Mouse (Mus musculus): ENCODE measurements around the gene Plk3. TPM values are rescaled to one million over a fixed set of nuclear protein-coding genes. Genes with fewer than 3 reads are reported as not detected.
"Not testable (repeated sequence)": the region's sequence is repeated elsewhere in the genome, so short reads cannot be mapped to it uniquely, and the experiment has no call there.

The Plk3 gene
- 3.2 and 3.3 TPM in 2 replicates for polyA plus RNA-seq (2015; fragmentation: Nextera tagmentation; extraction: Ambion mirVana)

DNA sequence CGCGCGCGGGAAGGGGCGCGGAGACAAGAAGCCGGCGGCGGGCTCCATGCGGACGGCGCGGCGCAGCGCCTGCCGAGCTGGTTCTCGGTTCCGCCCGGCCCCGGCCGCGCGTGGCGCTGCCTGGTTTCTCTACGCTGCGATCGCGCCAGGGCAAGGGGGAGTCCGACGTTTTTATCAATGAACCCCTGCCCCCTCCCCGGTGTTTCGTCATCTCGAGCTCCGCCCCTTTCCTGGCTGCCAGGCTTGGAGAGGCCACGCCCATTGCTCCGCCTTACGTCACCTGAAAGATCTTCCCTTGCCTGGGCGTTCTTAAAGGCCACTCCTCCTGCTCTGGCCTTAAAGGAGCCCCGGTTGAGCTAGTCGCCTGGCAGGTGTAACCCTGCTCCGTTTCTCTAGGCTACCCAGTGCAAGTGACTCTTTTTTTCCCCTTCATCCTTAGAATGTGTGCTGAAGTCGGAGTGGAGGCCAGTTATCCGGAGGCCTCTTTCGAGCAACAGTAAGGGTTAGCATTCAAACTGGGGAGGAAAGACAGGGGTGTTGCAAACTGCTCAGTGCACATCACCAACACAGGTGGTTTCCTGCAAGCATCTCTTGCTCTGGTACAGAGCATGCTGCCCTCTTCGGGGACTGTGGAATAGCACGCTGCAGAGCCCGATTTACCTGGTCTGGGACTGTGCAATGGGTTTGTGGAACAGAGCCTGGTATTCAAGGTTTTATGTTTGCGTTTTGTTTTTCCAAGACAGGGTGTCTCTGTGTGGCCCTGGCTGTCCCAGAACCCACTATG lies at the start of gene Plk3:
TSS of gene Plk3 (minus strand) at position 147 of the 784 bp plus-strand sequence.
- Histone ChIP-seq H3K9me3 (no peaks in the 10 kb centered on the region), H3K9ac (peak within 1 kb of the TSS; percentile 84), H3K4me3 (peak within 1 kb of the TSS; percentile 76), H3K27me3 (peaks cover 30% of the 10 kb centered on the region), H3K36me3 (peaks cover 7% of the 10 kb centered on the region; the same call in 1 of the 2 replicates), H3K27ac (no peak within 1 kb of the TSS), H3K4me1 (peaks cover 15% of the 10 kb centered on the region), H3K4me2 (peak within 1 kb of the TSS; percentile 97)
- WGBS: 2% methylated on average over 39 of the region's 48 CpGs
- ATAC-seq (ENCODE audit: insufficient number of reproducible peaks, insufficient read depth, low FRiP score, low TSS enrichment, low read depth): peak; percentile 82

GRCm38 (mm10) chr4:117182759-117183096 lies 49.0 kb upstream of the Plk3 start:
- Histone ChIP-seq H3K4me2 (peak overlapping the region; percentile 89), H3K36me3 (peaks cover 23% of the 10 kb centered on the region), H3K9ac (peak overlapping the region; percentile 76), H3K4me3 (peak overlapping the region; percentile 73), H3K4me1 (peaks cover 12% of the 10 kb centered on the region), H3K27ac (peak overlapping the region; percentile 81)
- H3K9me3 ChIP-seq; ATAC-seq (ENCODE audit: insufficient number of reproducible peaks, insufficient read depth, low FRiP score, low TSS enrichment, low read depth); H3K27me3 ChIP-seq: not testable (repeated sequence)
- WGBS: 11% methylated on average over 9 of the region's 9 CpGs

DNA sequence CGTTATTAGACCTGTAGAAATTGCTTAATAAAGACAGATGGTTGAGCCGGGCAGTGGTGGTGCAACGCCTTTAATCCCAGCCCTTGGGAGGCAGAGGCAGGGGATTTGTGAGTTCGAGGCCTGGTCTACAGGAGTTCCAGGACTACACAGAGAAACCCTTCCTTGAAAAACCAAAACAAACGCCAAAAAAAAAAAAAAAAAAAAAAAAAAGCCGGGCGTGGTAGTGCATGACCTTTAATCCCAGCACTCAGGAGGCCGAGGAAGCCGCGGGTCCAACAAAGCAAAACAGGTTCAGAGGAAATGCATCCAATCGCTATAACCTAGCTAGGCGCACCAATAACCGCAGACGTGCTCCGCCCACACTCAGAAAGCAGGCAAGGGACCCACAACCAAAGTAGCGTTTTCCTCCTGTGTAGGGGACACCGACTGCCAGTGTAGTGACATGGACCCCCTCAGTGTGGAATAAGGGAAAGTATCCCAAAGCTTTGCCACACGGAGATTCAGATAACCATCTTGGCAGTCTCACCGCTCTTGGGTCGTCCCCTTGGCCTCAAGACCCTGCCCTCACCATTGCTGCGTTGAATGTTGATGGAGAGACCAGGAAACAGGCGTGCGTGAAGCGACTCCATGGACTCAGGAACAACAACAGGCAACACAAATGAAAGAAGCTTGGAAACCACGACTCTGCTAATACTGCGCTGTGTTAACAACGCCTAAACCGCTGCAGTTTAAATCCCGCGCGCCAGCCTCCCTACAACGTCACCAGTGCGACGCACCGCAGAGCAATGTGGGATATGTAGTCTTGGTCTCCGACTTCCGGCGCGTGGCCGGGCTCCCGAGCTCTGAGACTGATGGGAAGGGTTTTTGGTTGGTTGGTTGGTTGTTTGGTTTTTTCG lies 48.3 kb upstream of the Plk3 start, which contains the start of gene Kif2c:
TSS of gene Kif2c (minus strand) at position 777 of the 896 bp plus-strand sequence.
- Histone ChIP-seq H3K27me3 (no peaks in the 10 kb centered on the region), H3K4me3 (peak within 1 kb of the TSS; percentile 73), H3K27ac (peak within 1 kb of the TSS; percentile 81), H3K4me1 (peaks cover 12% of the 10 kb centered on the region), H3K36me3 (peaks cover 29% of the 10 kb centered on the region), H3K9ac (peak within 1 kb of the TSS; percentile 76), H3K4me2 (peak within 1 kb of the TSS; percentile 89), H3K9me3 (no peaks in the 10 kb centered on the region)
- under 1% methylated on average over 42 of the region's 42 CpGs for WGBS
- peak; percentile 92 for ATAC-seq (ENCODE audit: insufficient number of reproducible peaks, insufficient read depth, low FRiP score, low TSS enrichment, low read depth)

DNA sequence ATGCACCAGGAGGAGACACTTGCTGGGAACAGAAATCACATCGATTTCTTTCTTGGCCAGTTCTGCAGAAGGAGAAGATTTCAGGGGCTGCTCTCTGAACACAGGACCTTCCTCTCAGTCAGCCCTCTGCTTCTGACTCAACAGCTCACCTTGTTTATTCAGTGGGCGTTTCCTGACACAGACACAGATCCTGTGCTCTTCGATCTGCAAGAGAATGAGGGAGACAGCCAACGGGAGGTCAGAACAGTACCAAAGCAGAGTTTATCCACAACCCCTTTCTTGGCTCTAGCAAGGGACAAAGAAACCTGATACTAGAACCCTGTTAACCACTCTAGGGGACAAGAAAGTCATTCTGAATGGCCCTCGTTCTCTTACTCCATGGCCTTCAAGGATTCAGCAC lies 36.2 kb upstream of the Plk3 start:
- Histone ChIP-seq H3K27ac (no peak overlapping the region), H3K4me2 (no peak overlapping the region), H3K4me3 (no peak overlapping the region), H3K36me3 (peaks cover 96% of the 10 kb centered on the region), H3K9ac (no peak overlapping the region), H3K4me1 (no peaks in the 10 kb centered on the region), H3K27me3 (no peaks in the 10 kb centered on the region), H3K9me3 (no peaks in the 10 kb centered on the region)
- WGBS: 90% methylated on average over 5 of the region's 5 CpGs
- ATAC-seq (ENCODE audit: insufficient number of reproducible peaks, insufficient read depth, low FRiP score, low TSS enrichment, low read depth): no peak

- H3K9ac ChIP-seq: peak overlapping the region; percentile 52; the same call in 1 of the 2 replicates
- H3K9me3 ChIP-seq: no peaks in the 10 kb centered on the region
- H3K27me3 ChIP-seq: no peaks in the 10 kb centered on the region
- H3K4me2 ChIP-seq: no peak overlapping the region
- H3K36me3 ChIP-seq: peaks cover 74% of the 10 kb centered on the region
- H3K4me3 ChIP-seq: no peak overlapping the region
- 71% methylated on average over 4 of the region's 4 CpGs for WGBS
- 0 out of 2 replicates have a peak overlapping the region, but pooled peaks have one; percentile 33 for H3K27ac ChIP-seq
- no peaks in the 10 kb centered on the region for H3K4me1 ChIP-seq
- ATAC-seq (ENCODE audit: insufficient number of reproducible peaks, insufficient read depth, low FRiP score, low TSS enrichment, low read depth): no peak
These were observed 27.4 kb upstream of the Plk3 start for GRCm38 (mm10) chr4:117161183-117161582.

DNA sequence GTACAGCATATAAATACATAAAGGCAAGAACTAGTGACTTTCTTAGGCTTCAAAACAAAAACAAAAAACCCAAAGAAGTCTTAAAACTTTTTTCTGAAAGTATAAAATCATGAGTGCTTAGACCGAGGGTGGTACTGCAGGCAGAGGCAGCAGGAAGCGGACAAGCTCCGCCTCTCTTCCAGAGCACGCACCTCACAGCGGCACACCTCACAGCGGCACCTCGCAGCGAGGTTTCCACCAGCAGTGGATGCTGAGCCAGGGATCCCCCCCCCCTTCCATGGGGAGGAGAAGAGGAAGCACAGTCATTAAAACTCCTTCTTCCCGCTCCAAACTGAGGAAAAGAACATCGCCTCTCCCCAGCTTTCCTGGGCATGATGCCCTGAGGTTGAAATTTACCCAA lies 25.9 kb upstream of the Plk3 start:
- peaks cover 4% of the 10 kb centered on the region for H3K4me1 ChIP-seq
- WGBS: 80% methylated on average over 10 of the region's 10 CpGs
- peaks cover 59% of the 10 kb centered on the region for H3K36me3 ChIP-seq
- H3K4me2 ChIP-seq: no peak overlapping the region
- H3K9me3 ChIP-seq: no peaks in the 10 kb centered on the region
- no peak for ATAC-seq (ENCODE audit: insufficient number of reproducible peaks, insufficient read depth, low FRiP score, low TSS enrichment, low read depth)
- no peak overlapping the region for H3K9ac ChIP-seq
- no peaks in the 10 kb centered on the region for H3K27me3 ChIP-seq
- H3K27ac ChIP-seq: no peak overlapping the region
- no peak overlapping the region for H3K4me3 ChIP-seq

GRCm38 (mm10) chr4:117156372-117156771 lies 22.6 kb upstream of the Plk3 start:
- H3K4me2 ChIP-seq: peak overlapping the region; percentile 79
- peak overlapping the region; percentile 69 for H3K4me3 ChIP-seq
- H3K9ac ChIP-seq: peak overlapping the region; percentile 100
- H3K4me1 ChIP-seq: peaks cover 21% of the 10 kb centered on the region
- H3K9me3 ChIP-seq: no peaks in the 10 kb centered on the region
- peaks cover 59% of the 10 kb centered on the region for H3K36me3 ChIP-seq
- H3K27me3 ChIP-seq: no peaks in the 10 kb centered on the region
- 30% methylated on average over 6 of the region's 6 CpGs for WGBS
- no peak for ATAC-seq (ENCODE audit: insufficient number of reproducible peaks, insufficient read depth, low FRiP score, low TSS enrichment, low read depth)
- peak overlapping the region; percentile 92; the same call in 1 of the 2 replicates for H3K27ac ChIP-seq

DNA sequence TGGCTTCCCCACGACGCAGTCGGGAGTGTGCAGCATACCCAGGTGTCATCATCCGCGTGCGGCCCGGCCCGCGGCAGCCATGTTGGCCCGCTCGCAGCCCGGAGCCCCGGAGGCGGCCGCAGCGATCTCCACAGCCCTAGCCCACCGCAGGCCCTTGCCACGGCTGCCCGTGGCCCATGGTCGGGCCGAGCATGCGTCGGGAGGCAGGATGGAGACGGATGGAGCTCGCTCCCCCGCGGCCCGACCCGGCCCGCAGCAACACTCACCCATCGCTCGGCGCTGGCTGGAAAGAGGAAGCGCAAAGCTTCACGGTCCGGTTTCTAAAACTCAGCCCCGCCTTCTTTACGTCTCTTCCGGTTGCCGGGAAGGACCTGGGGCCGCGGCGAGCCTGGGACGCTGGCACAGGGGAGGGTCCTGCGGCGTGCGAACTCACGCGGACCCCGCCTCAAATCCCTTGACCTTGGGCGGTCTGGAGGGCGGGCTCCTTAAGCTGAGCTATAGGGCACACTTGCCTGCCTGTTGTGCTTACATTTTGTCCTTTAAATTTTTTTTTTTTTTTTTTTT lies 22.1 kb upstream of the Plk3 start, which contains the start of gene Rps8:
TSS of gene Rps8 (minus strand) at position 452 of the 564 bp plus-strand sequence.
- Histone ChIP-seq H3K27ac (peak within 1 kb of the TSS; percentile 92), H3K36me3 (peaks cover 59% of the 10 kb centered on the region), H3K9me3 (no peaks in the 10 kb centered on the region), H3K4me3 (peak within 1 kb of the TSS; percentile 69), H3K9ac (peak within 1 kb of the TSS; percentile 100), H3K27me3 (no peaks in the 10 kb centered on the region), H3K4me2 (peak within 1 kb of the TSS; percentile 79), H3K4me1 (peaks cover 21% of the 10 kb centered on the region)
- under 1% methylated on average over 52 of the region's 52 CpGs for WGBS
- peak; percentile 85 for ATAC-seq (ENCODE audit: insufficient number of reproducible peaks, insufficient read depth, low FRiP score, low TSS enrichment, low read depth)

DNA sequence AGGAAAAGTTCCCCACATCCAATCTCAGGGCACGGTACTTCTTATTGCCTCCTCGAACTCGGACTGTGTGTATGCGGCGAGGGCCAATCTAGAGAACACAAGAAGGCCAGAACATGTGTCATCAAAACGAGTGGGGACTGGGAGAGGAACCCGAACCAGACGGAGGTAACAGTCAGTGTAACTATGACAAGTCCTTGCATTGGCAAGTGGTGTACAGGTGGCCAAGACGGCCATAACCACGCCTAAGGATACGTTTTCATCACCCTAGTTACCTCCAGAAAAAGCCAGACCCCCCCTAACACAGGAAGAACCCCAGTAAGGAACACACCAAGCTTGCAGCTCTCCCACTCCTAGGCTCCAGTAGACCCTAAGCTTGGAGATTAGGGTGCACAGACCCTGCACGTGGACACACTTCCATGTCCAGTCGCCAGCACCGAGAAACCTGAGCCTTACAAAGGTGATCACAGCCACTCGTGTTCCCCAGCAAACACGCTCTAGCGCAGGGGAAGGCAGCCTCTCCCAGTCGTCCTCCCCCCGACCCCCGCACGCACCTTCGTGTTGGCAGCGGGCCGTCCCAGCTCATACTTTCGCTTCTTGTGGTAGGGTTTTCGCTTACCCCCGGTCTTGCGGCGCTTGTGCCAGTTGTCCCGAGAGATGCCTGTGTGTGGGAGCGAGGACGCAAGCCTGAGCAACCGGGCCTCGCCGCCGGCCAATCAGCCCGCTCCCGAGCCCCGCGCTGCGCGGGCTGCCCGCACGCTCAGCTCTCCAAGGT lies 21.4 kb upstream of the Plk3 start:
- Histone ChIP-seq H3K27ac (peak overlapping the region; percentile 92), H3K36me3 (peaks cover 59% of the 10 kb centered on the region)
- 2% methylated on average over 44 of the region's 44 CpGs for WGBS

DNA sequence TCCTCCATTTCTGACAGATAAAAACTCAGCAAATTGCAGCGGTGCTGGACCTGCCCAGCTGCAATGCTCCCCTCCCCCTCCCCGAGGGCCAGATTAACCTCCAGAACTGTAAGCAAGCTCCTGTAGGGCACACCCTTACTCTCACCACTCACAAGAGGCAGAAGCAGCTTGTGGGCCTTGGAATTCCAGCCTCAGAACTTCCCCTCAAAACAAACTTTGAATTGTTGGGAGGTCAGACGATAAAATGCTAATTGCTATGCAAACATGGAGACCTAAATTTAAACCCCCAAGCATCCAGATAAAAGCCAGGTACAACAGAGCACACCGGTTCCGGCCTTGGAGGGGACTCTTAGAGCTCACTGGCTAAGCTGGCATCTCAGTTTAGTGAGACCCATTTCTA lies 19.0 kb upstream of the Plk3 start:
- Histone ChIP-seq H3K9me3 (no peaks in the 10 kb centered on the region), H3K27me3 (no peaks in the 10 kb centered on the region), H3K36me3 (peaks cover 58% of the 10 kb centered on the region), H3K9ac (peak overlapping the region; percentile 47), H3K4me2 (no peak overlapping the region), H3K4me3 (no peak overlapping the region), H3K4me1 (peaks cover 21% of the 10 kb centered on the region), H3K27ac (no peak overlapping the region)
- no peak for ATAC-seq (ENCODE audit: insufficient number of reproducible peaks, insufficient read depth, low FRiP score, low TSS enrichment, low read depth)
- WGBS: 74% methylated on average over 5 of the region's 5 CpGs

More for the DNA sequence above, 21.4 kb upstream of the Plk3 start:
- Histone ChIP-seq H3K9me3 (no peaks in the 10 kb centered on the region), H3K4me1 (peaks cover 21% of the 10 kb centered on the region), H3K4me3 (peak overlapping the region; percentile 69), H3K9ac (peak overlapping the region; percentile 100), H3K4me2 (peak overlapping the region; percentile 79), H3K27me3 (no peaks in the 10 kb centered on the region)
- no peak for ATAC-seq (ENCODE audit: insufficient number of reproducible peaks, insufficient read depth, low FRiP score, low TSS enrichment, low read depth)
